Mouse (Mus musculus) cerebellum, adult 9-10 months (tissue): ENCODE measurements at regions not wholly inside any gene's neighbourhood (a gene's known extent, or its start where the extent isn't known, plus 50 kb on each side); places are given as distances from the start of the nearest gene placed in this dataset.

Source experiments
- DNase-seq: peaks from one replicate; pipeline ENCODE4 v3.0.0; 2022

- no peak for DNase-seq
Measured at GRCm38 (mm10) chr3:150752787-150753186, 684.9 kb upstream of the Adgrl4 start.

GRCm38 (mm10) chr3:150759854-150760253, 677.8 kb upstream of the Adgrl4 start:
- DNase-seq, result no peak

GRCm38 (mm10) chr3:150784576-150784975, 653.1 kb upstream of the Adgrl4 start:
- no peak for DNase-seq

GRCm38 (mm10) chr3:150817807-150818206, 619.9 kb upstream of the Adgrl4 start:
- DNase-seq, result no peak

GRCm38 (mm10) chr3:150819369-150819768, 618.3 kb upstream of the Adgrl4 start:
- no peak for DNase-seq

- peak; percentile 21 for DNase-seq
Measured at GRCm38 (mm10) chr3:150820039-150820438, 617.6 kb upstream of the Adgrl4 start.

GRCm38 (mm10) chr3:150846029-150846428, 591.7 kb upstream of the Adgrl4 start:
- DNase-seq, result no peak

GRCm38 (mm10) chr3:150852107-150852506, 585.6 kb upstream of the Adgrl4 start:
- DNase-seq, result no peak

- DNase-seq, result no peak
Measured at GRCm38 (mm10) chr3:150896668-150897067, 541.0 kb upstream of the Adgrl4 start.

GRCm38 (mm10) chr3:150910091-150910490, 527.6 kb upstream of the Adgrl4 start:
- DNase-seq, result no peak

- DNase-seq, result no peak
Measured at GRCm38 (mm10) chr3:150954897-150955296, 482.8 kb upstream of the Adgrl4 start.

- no peak for DNase-seq
Measured at GRCm38 (mm10) chr3:150999652-151000051, 438.0 kb upstream of the Adgrl4 start.

- DNase-seq, result no peak
Measured at GRCm38 (mm10) chr3:151000217-151000616, 437.5 kb upstream of the Adgrl4 start.

- peak; percentile 5 for DNase-seq
Measured at GRCm38 (mm10) chr3:151001881-151002412, 435.7 kb upstream of the Adgrl4 start.

- no peak for DNase-seq
Measured at GRCm38 (mm10) chr3:151003524-151003923, 434.2 kb upstream of the Adgrl4 start.

- no peak for DNase-seq
Measured at GRCm38 (mm10) chr3:151003990-151004389, 433.7 kb upstream of the Adgrl4 start.

GRCm38 (mm10) chr3:151020014-151020413, 417.7 kb upstream of the Adgrl4 start:
- DNase-seq, result no peak

GRCm38 (mm10) chr3:151057491-151057890, 380.2 kb upstream of the Adgrl4 start:
- DNase-seq, result no peak

GRCm38 (mm10) chr3:151072322-151072721, 365.4 kb upstream of the Adgrl4 start:
- no peak for DNase-seq

GRCm38 (mm10) chr3:151116831-151117230, 320.9 kb upstream of the Adgrl4 start:
- DNase-seq, result no peak

GRCm38 (mm10) chr3:151117583-151118041, 320.1 kb upstream of the Adgrl4 start:
- no peak for DNase-seq

GRCm38 (mm10) chr3:151124131-151124530, 313.6 kb upstream of the Adgrl4 start:
- no peak for DNase-seq

- DNase-seq, result no peak
Measured at GRCm38 (mm10) chr3:151146889-151147288, 290.8 kb upstream of the Adgrl4 start.

GRCm38 (mm10) chr3:151153340-151153739, 284.3 kb upstream of the Adgrl4 start:
- no peak for DNase-seq

- no peak for DNase-seq
Measured at GRCm38 (mm10) chr3:151160516-151160915, 277.2 kb upstream of the Adgrl4 start.
